Mouse (Mus musculus) stomach, postnatal 0 days (tissue): Measurements from ENCODE around the gene Sowahb. TPM values are rescaled to one million over a fixed set of nuclear protein-coding genes. Genes with fewer than 3 reads are reported as not detected.

ENCODE experiments used
- ATAC-seq: fragments of 200-750 bp; cut with Nextera tagmentation; 2 replicates; pipeline ENCODE4 v1.8.0; 2017; ENCODE audit not compliant: low FRiP score, low TSS enrichment
- DNase-seq: peaks from one replicate; pipeline ENCODE4 v3.0.0-alpha.2; 2016; ENCODE audit warnings: low spot score
- H3K27ac ChIP-seq: fragments of 300-500 bp; sonication (generic); replicated peaks from 2 replicates; pipeline ENCODE4 v1.5.1; 2014; ENCODE audit warnings: mild to moderate bottlenecking, control low read depth
- H3K27me3 ChIP-seq: fragments of 300-500 bp; sonication (generic); 2 replicates; pipeline ENCODE4 v1.6.1; 2014; ENCODE audit warnings: low read length; ENCODE audit not compliant: control insufficient read depth, insufficient read depth
- H3K36me3 ChIP-seq: fragments of 300-500 bp; sonication (generic); 2 replicates; pipeline ENCODE4 v1.6.1; 2014; ENCODE audit warnings: low read length, mixed read lengths; ENCODE audit not compliant: control insufficient read depth, insufficient read depth
- H3K4me1 ChIP-seq: fragments of 300-500 bp; sonication (generic); replicated peaks from 2 replicates; pipeline ENCODE4 v1.6.1; 2014; ENCODE audit warnings: antibody characterized with exemption; ENCODE audit not compliant: control insufficient read depth, insufficient read depth
- H3K4me2 ChIP-seq: fragments of 300-500 bp; sonication (generic); replicated peaks from 2 replicates; pipeline ENCODE4 v1.6.1; 2014; ENCODE audit warnings: low read depth, mild to moderate bottlenecking, control low read depth, moderate library complexity
- H3K4me3 ChIP-seq: fragments of 300-500 bp; sonication (generic); 2 replicates; pipeline ENCODE4 v1.5.1; 2014; ENCODE audit warnings: low read depth, low read length, control low read depth
- H3K9ac ChIP-seq: fragments of 300-500 bp; sonication (generic); 2 replicates; pipeline ENCODE4 v1.6.1; 2014; ENCODE audit warnings: mild to moderate bottlenecking, low read length, control low read depth, mixed read lengths
- H3K9me3 ChIP-seq: fragments of 300-500 bp; sonication (generic); 2 replicates; pipeline ENCODE4 v1.6.1; 2016; ENCODE audit warnings: low read length; ENCODE audit not compliant: control insufficient read depth
- CTCF ChIP-seq: IDR thresholded peaks from 2 replicates; pipeline ENCODE4 v1.5.1; 2016; ENCODE audit warnings: antibody characterized with exemption, low read depth, mild to moderate bottlenecking, moderate library complexity
- EP300 ChIP-seq: optimal IDR thresholded peaks from 2 replicates; pipeline ENCODE3; 2016; ENCODE audit warnings: antibody characterized with exemption
- WGBS: fragments of 180-500 bp; shearing (Covaris S2); extraction: QIAGEN DNeasy Blood & Tissue Kit; methylation state at CpG from one replicate; pipeline ENCODE4 v1.1.7; 2014; 5-methylcytosine and 5-hydroxymethylcytosine counted together
- polyA plus RNA-seq: library from polyadenylated mRNA; unstranded; fragments of >200 nt; fragmentation: Nextera tagmentation; extraction: Ambion mirVana; gene quantifications from 2 replicates; pipeline ENCODE4 v1.2.1, GENCODE M21; 2015

Gene Sowahb
- polyA plus RNA-seq, 1 experiment from 2014 or later: 1.7 TPM

GRCm38 (mm10) chr5:93000774-93001757 lies 43.8 kb downstream of the Sowahb start:
- WGBS: 34% methylated on average over 17 of the region's 17 CpGs
- no peaks in the 10 kb centered on the region for H3K27me3 ChIP-seq
- H3K4me3 ChIP-seq: no peak overlapping the region
- H3K9me3 ChIP-seq: no peaks in the 10 kb centered on the region
- H3K9ac ChIP-seq: no peak overlapping the region
- no peak overlapping the region for H3K4me2 ChIP-seq
- peak; percentile 47; the same call in 1 of the 2 replicates for ATAC-seq
- no peaks in the 10 kb centered on the region for H3K36me3 ChIP-seq
- TF ChIP-seq CTCF (no peak), EP300 (no peak)
- peak overlapping the region; percentile 85 for H3K27ac ChIP-seq
- no peak for DNase-seq
- H3K4me1 ChIP-seq: peaks cover 7% of the 10 kb centered on the region; the same call in 1 of the 2 replicates

GRCm38 (mm10) chr5:93000060-93000459 lies 44.8 kb downstream of the Sowahb start:
- no peak for ATAC-seq
- Histone ChIP-seq H3K4me3 (no peak overlapping the region), H3K27me3 (no peaks in the 10 kb centered on the region), H3K27ac (peak overlapping the region; percentile 85), H3K4me1 (no peaks in the 10 kb centered on the region), H3K36me3 (no peaks in the 10 kb centered on the region), H3K9me3 (no peaks in the 10 kb centered on the region), H3K4me2 (no peak overlapping the region), H3K9ac (no peak overlapping the region)
- DNase-seq: no peak
- TF ChIP-seq CTCF (no peak), EP300 (no peak)
- WGBS: 49% methylated on average over 6 of the region's 6 CpGs

- DNase-seq: no peak
- ATAC-seq: no peak
- no peak for TF ChIP-seq CTCF
- TF ChIP-seq EP300: no peak
- Histone ChIP-seq H3K36me3 (no peaks in the 10 kb centered on the region), H3K9me3 (no peaks in the 10 kb centered on the region), H3K4me1 (no peaks in the 10 kb centered on the region), H3K4me2 (no peak overlapping the region), H3K9ac (no peak overlapping the region), H3K27me3 (no peaks in the 10 kb centered on the region), H3K27ac (peak overlapping the region; percentile 84), H3K4me3 (no peak overlapping the region)
- WGBS: 27% methylated on average over 5 of the region's 5 CpGs
These were observed 46.3 kb downstream of the Sowahb start for GRCm38 (mm10) chr5:92998494-92999016.

- peak; percentile 75; the same call in 1 of the 2 replicates for ATAC-seq
- Histone ChIP-seq H3K4me3 (no peak overlapping the region), H3K9me3 (no peaks in the 10 kb centered on the region), H3K4me2 (no peak overlapping the region), H3K4me1 (no peaks in the 10 kb centered on the region), H3K9ac (no peak overlapping the region), H3K27ac (peak overlapping the region; percentile 84), H3K36me3 (no peaks in the 10 kb centered on the region), H3K27me3 (no peaks in the 10 kb centered on the region)
- 31% methylated on average over 5 of the region's 5 CpGs for WGBS
- DNase-seq: no peak
- TF ChIP-seq CTCF (no peak), EP300 (no peak)
These were observed 47.2 kb downstream of the Sowahb start for GRCm38 (mm10) chr5:92997428-92998120.

- H3K36me3 ChIP-seq: no peaks in the 10 kb centered on the region
- TF ChIP-seq EP300: no peak
- TF ChIP-seq CTCF: no peak
- no peak overlapping the region for H3K4me2 ChIP-seq
- H3K4me3 ChIP-seq: no peak overlapping the region
- H3K4me1 ChIP-seq: no peaks in the 10 kb centered on the region
- WGBS: 82% methylated on average over 2 of the region's 2 CpGs
- H3K9me3 ChIP-seq: no peaks in the 10 kb centered on the region
- no peak overlapping the region for H3K27ac ChIP-seq
- no peaks in the 10 kb centered on the region for H3K27me3 ChIP-seq
- no peak overlapping the region for H3K9ac ChIP-seq
- ATAC-seq (no peak), DNase-seq (no peak)
These were observed 50.0 kb downstream of the Sowahb start for GRCm38 (mm10) chr5:92994861-92995260.
